Mouse (Mus musculus): ENCODE data around the gene Proca1.

The Proca1 gene

GRCm38 (mm10) chr11:78166161-78166560 is 27.0 kb upstream of the Proca1 start:
- DNase-seq (ENCODE audit: low spot score), result no peak

DNA sequence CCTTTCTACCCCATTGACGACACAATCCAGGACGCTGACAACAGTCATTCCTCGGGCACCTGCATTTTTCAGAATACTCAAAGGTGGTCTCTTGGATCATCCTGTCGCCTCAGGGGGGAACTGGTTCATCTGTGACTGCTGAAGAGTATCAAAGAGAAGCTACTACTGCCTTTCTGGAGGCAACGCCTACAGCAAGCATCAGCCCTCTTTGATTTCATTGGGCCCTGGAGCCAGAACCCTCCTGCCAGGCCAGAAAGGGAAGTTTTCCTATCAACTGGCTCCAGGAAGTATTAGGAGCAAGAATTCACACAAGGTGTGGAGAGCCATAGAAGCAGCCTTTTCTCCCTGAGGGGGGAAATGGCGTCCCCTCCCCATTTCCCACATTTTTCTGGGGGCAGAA is 26.6 kb upstream of the Proca1 start:
- no peak for DNase-seq (ENCODE audit: low spot score)

DNA sequence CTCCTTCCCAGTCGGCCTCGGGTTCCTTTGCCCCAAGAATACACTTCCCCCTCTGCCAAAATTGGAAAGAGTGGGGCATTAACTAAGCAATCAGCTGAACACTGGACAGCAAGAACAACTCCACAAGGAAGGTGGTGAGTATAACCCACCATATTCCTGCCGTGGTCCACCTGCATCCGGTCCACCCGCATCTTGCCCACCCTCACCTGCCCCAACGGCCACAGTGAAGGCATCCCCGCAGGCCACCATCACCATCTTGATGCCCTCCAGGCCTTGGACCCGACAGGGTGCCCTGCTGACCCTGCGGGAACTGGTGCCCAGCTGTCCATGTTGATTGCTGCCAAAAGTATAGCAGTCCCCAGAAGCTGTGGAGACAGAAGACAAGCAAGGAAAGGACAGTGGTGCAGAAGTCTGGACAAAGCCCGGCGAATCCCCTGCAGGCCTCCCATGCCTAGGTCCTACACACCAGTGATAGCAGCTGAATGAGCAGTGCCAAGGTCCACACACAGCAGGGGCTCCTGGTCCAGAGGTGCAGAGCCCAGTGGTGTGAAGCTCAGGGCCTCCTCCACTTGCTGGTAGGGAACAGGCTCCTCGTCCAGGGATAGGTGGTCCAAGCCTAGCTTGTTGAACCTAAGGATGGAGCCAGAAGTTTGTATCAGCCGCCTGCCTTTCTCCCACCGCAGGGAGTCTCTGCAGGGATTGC is 25.8 kb upstream of the Proca1 start:
- DNase-seq (ENCODE audit: low spot score), result no peak

DNA sequence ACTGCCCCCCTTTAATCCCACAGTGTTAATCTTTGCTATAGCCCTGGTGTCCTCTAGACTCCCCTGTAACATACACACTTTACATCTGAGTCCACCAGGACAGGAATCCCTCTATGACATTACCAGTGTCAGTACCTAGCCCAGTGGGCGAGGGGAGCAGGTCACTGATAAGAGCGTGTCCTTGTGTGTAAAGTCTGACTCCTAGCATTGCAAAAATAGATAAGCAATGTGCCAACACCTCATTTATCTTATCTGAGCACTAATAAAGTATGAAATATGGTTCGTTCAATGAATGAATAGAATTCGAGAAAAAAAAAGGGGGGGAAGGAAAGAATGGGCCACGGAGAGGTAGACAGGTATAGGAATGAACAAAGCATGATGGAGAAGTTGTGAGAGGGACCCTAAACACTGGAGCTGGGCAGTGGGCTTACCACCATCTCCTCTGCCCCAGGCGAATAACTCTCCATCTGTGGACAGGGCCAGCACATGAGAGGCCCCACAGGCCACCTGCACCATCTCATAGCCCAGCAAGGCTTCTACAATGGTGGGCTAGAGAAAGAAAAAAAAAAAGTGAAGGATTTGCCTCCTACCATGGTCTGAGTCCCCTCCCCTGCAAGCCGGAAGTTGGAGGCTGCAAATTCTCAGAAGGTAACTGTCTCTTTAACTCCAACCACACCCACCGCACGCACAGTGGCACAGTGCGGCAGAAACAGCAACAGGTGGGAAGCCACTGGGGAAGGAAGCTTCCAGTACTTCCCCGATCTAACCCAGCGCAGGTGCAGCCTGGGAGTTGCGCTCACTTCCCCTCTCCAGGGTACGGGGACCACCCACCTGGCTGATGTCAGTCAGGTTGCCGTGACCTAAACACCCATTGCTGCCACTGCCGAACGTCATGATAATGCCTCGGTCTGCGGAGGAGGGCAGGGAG is 24.4 kb upstream of the Proca1 start:
- DNase-seq (ENCODE audit: low spot score), result no peak

DNA sequence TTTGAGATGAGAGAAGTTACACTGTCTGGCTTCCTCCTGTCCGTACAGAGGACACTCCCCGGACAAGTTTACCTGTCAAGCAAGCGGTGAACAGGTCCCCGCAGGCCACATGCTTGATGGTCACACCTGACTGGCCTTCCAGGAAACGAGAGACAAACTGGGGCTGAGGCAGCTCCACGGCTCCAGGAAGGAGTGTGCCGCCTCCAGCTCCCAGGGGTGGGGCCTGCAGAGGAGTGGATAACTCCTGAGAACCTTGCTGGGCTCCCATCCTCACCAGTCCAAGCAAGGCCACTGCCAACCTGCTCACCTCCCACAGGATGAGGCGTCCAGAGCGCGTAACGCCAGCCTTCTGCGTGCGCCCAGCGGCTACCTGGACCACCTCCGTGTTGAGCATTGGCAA is 22.9 kb upstream of the Proca1 start:
- no peak for DNase-seq (ENCODE audit: low spot score)

DNA sequence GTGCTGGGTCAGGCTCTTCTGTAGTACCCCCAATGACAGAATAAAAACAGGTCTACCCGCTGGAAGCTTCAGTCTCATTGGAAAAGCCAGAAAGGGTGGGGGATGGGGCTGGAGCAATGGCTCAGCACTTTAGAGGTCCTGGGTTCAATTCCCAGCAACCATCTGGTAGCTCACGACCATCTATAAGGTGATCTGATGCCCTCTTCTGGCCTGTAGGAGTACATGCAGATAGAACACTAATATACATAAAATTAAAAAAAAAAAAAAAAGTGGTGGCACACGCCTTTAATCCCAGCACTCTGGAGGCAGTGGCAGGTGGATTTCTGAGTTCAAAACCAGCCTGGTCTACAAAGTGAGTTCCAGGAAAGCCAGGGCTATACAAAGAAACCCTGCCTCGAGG is 21.9 kb upstream of the Proca1 start:
- DNase-seq (ENCODE audit: low spot score), result no peak

DNA sequence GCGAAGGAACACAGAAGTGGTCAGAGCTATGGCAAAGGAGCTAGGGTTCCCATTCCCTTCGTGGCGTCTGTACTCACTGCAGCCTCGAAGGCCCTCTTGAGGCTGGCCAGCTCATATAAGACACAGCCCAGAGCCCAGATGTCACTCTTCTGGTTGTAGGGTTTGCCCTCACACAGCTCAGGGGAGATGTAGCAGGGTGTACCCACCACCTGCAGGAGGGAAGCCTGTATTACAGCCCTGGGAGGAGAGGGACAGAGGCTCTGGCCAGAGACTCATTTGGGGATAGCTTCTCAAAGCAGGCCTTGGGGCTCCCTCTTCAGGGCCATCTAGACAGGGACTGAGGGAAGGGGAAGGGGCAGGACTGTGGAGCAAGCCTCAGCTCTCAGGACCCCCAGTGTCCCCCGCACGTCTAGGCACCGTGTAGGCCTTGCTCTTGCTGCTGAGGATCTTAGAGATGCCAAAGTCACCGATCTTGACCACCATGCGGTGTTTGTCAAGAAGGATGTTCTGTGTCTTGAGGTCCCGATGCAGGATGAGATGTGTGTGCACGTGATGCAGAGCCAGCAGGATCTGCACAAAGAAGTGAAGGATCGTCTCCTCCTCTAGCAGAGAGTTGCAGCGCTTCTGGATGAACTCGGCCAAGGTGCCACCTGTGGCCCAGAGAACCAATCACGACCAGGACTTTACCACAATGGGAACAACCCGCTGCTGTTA is 21.0 kb upstream of the Proca1 start:
- DNase-seq (ENCODE audit: low spot score), result no peak

DNA sequence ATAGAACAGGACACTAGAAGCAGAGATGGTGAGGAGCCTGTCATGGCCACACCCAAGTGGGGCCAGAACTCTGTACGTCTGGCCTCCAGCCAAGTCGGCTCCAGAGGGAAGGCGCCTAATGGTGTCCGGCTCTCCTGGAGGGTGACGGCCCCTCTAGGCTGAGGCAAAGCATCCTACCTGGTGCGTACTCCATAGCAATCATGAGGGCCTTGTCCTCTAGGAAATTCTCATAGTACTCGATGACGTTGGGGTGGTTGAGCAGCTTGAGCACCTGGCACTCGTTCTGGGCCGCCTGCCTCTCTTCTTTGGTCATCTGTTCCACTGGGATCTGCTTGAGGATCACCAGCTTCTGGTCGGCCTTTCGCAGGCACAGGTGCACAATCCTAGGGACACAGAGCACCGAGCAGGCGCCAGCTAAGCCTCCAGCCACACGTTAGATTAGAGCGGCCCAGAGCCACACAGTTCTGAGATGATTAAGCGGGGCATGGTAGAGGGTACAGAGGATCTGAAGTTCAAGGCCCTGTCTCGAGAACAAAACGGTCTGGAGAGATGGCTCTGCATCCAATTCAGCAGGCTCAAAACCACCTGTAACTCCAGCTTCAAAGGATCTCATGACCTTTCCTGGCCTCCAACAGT is 20.3 kb upstream of the Proca1 start:
- DNase-seq (ENCODE audit: low spot score), result no peak

GRCm38 (mm10) chr11:78174506-78174905 is 18.7 kb upstream of the Proca1 start:
- DNase-seq (ENCODE audit: low spot score), result no peak

DNA sequence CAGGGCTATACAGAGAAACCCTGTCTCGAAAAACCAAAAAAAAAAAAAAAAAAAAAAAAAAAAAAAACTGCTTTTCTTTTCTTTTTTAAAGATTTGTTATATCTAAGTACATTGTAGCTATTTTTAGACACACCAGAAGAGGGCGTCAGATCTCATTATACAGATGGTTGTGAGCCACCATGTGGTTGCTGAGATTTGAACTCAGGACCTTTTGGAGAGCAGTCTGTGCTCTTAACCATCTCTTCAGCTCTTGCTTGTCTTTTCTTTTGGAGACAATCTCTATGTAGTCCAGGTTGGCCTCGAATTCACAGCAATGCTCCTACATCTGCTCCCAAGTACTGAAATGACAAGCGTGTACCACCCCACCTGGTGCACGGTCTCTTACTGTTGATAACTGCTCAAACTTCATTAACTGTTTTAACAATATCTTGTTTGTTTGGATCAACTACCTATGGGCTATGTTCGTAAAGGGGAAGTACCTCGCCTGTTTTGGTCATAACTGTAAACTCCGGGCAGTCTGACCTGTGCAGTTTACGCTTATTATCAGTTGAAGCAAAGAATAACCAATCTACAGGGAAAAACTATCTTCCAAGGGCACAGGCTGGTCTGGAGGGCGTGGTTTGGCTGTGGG is 17.3 kb upstream of the Proca1 start:
- no peak for DNase-seq (ENCODE audit: low spot score)

DNA sequence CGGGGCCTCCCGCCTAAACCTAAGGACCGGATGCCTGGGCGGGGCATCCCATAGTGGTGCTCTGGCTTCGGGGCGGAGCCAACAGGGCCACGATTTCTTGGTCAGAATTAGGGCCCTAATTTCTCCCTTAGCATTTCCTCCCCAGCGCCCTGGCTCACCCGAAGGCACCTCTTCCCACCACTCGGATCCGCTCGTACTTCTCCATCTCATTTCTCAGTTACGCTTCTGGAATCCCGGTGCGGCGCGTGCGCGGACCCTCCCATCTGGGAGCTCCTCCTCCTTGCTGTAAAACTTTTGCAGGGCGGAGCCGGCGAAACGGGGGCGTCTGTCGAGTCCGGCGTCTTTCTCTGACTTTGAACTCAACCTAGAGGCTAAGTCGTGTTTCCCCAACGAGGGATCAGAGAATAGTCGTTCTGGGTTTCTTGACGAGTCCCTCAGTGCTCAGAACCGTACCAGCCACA is 16.8 kb upstream of the Proca1 start, which contains the start of the genes Nek8 and Tlcd1:
TSS of gene Nek8 (minus strand) at position 274 of the 461 bp plus-strand sequence.
TSS of gene Tlcd1 (plus strand) at position 310 of the 461 bp plus-strand sequence.
- peak; percentile 91 for DNase-seq (ENCODE audit: low spot score)

DNA sequence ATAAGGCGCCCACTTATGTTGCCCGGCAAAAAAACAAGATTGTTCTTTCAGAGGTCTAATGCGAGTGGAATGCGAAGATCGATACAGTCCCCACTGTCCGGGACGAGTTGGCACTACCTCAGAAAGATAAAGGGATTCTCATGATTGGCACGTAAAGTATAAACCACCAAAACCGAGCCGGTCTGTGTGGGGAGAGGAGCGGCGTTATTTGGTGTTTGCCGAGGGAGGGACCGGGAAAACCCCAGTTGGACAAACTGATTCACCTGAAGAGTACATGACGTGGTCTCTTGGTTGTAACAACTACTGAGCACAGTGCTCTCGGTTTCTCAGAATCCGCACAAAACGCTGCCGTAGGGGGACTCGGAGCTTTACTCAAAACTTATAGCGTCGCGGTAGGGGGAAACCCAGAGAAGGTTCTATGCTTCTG is 16.3 kb upstream of the Proca1 start:
- no peak for DNase-seq (ENCODE audit: low spot score)

- DNase-seq (ENCODE audit: low spot score), result no peak
These were observed 15.8 kb upstream of the Proca1 start for GRCm38 (mm10) chr11:78177437-78177836.

- DNase-seq (ENCODE audit: low spot score), result peak; percentile 92
These were observed 15.0 kb upstream of the Proca1 start for GRCm38 (mm10) chr11:78177903-78178858.

GRCm38 (mm10) chr11:78178859-78179437 is 14.2 kb upstream of the Proca1 start:
- DNase-seq (ENCODE audit: low spot score), result peak; percentile 76

- DNase-seq (ENCODE audit: low spot score), result no peak
These were observed 13.7 kb upstream of the Proca1 start for GRCm38 (mm10) chr11:78179438-78179999.

GRCm38 (mm10) chr11:78180081-78180761 is 13.0 kb upstream of the Proca1 start:
- DNase-seq (ENCODE audit: low spot score), result no peak

DNA sequence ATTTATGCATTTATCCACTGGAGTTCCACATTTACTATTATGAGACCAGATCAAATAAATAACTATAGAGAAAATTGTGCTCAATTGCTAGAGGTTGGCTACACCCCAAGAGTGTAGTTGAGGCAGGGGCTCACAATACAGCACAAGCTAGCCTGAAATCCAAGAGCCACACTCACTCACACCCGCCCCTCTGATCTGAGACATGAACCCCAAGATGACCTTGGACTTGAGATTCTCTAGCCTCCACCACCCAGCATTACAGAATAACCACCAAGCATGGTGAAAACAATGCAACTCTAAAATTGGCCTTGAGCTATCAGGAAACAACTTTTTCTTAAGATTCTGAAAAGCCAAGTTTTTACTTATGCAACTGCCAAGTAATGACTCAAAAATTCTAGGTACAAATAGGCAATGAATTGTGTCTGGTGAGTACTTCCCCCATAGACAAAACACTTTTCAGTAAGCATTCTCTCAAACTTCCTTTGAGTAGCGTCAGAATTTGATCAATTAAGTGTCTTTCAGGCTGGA is 11.3 kb upstream of the Proca1 start:
- no peak for DNase-seq (ENCODE audit: low spot score)

GRCm38 (mm10) chr11:78182450-78182849 is 10.7 kb upstream of the Proca1 start:
- DNase-seq (ENCODE audit: low spot score), result no peak

Data from testis, postnatal 14 days (tissue).